Mouse (Mus musculus): ENCODE measurements around the gene Faxc. TPM values are rescaled to one million over a fixed set of nuclear protein-coding genes. Genes with fewer than 3 reads are reported as not detected.

Faxc gene
- polyA plus RNA-seq (2015; fragmentation: Nextera tagmentation; extraction: Ambion mirVana) = 16.8 and 18.2 TPM in 2 replicates

- ATAC-seq (ENCODE audit: low FRiP score, low read depth) = peak; percentile 89
- no peaks in the 10 kb centered on the region for H3K9me3 ChIP-seq
- under 1% methylated on average over 68 of the region's 83 CpGs for WGBS
These were observed at the start of gene Faxc for GRCm38 (mm10) chr4:21930971-21931771. Gene Faxc (plus strand): TSS chr4:21931329.

GRCm38 (mm10) chr4:21882806-21883205, 48.3 kb upstream of the Faxc start:
- Histone ChIP-seq H3K9me3 (no peaks in the 10 kb centered on the region), H3K9ac (no peak overlapping the region), H3K36me3 (no peaks in the 10 kb centered on the region), H3K4me3 (no peak overlapping the region), H3K4me1 (replicated peaks) (peaks cover 8% of the 10 kb centered on the region; the same call in 1 of the 2 replicates), H3K4me2 (no peak overlapping the region), H3K27me3 (no peaks in the 10 kb centered on the region), H3K27ac (replicated peaks) (no peak overlapping the region)
- WGBS = 95% methylated on average over 6 of the region's 6 CpGs
- no peak for ATAC-seq (ENCODE audit: low FRiP score, low read depth)

More at GRCm38 (mm10) chr4:21930971-21931771, at the start of gene Faxc:
- Histone ChIP-seq H3K27ac (replicated peaks) (peak within 1 kb of the TSS; percentile 97), H3K9ac (peak within 1 kb of the TSS; percentile 96), H3K27me3 (no peaks in the 10 kb centered on the region), H3K4me2 (peak within 1 kb of the TSS; percentile 59), H3K4me1 (replicated peaks) (peaks cover 39% of the 10 kb centered on the region), H3K36me3 (no peaks in the 10 kb centered on the region), H3K4me3 (peak within 1 kb of the TSS; percentile 80)

- Histone ChIP-seq H3K27ac (replicated peaks) (no peak overlapping the region), H3K9me3 (no peaks in the 10 kb centered on the region), H3K4me1 (replicated peaks) (no peaks in the 10 kb centered on the region), H3K9ac (no peak overlapping the region), H3K36me3 (no peaks in the 10 kb centered on the region), H3K4me3 (no peak overlapping the region), H3K27me3 (no peaks in the 10 kb centered on the region), H3K4me2 (no peak overlapping the region)
- no peak for ATAC-seq (ENCODE audit: low FRiP score, low read depth)
- 81% methylated on average over 8 of the region's 8 CpGs for WGBS
These were observed 45.3 kb upstream of the Faxc start for GRCm38 (mm10) chr4:21885831-21886230.

- H3K9ac ChIP-seq = peak overlapping the region; percentile 96
- H3K9me3 ChIP-seq = no peaks in the 10 kb centered on the region
- H3K4me3 ChIP-seq = peak overlapping the region; percentile 80
- peak overlapping the region; percentile 97 for H3K27ac ChIP-seq (replicated peaks)
- H3K4me2 ChIP-seq = peak overlapping the region; percentile 59
- no peaks in the 10 kb centered on the region for H3K27me3 ChIP-seq
- ATAC-seq (ENCODE audit: low FRiP score, low read depth) = peak; percentile 46
- H3K36me3 ChIP-seq = peaks cover 7% of the 10 kb centered on the region
- H3K4me1 ChIP-seq (replicated peaks) = peaks cover 39% of the 10 kb centered on the region
- WGBS = 6% methylated on average over 23 of the region's 23 CpGs
These were observed 872 bp downstream of the Faxc start for GRCm38 (mm10) chr4:21931772-21932630.

- no peak overlapping the region for H3K4me3 ChIP-seq
- no peaks in the 10 kb centered on the region for H3K9me3 ChIP-seq
- H3K4me2 ChIP-seq = no peak overlapping the region
- no peak for ATAC-seq (ENCODE audit: low FRiP score, low read depth)
- no peak overlapping the region for H3K9ac ChIP-seq
- WGBS = 97% methylated on average over 2 of the region's 2 CpGs
- peaks cover 33% of the 10 kb centered on the region for H3K4me1 ChIP-seq (replicated peaks)
- H3K27ac ChIP-seq (replicated peaks) = no peak overlapping the region
- no peaks in the 10 kb centered on the region for H3K27me3 ChIP-seq
- peaks cover 7% of the 10 kb centered on the region for H3K36me3 ChIP-seq
These were observed 4.2 kb downstream of the Faxc start for GRCm38 (mm10) chr4:21935378-21935777.

GRCm38 (mm10) chr4:21936424-21936823, 5.3 kb downstream of the Faxc start:
- Histone ChIP-seq H3K36me3 (peaks cover 7% of the 10 kb centered on the region), H3K9ac (no peak overlapping the region), H3K9me3 (no peaks in the 10 kb centered on the region), H3K4me2 (no peak overlapping the region), H3K4me3 (no peak overlapping the region), H3K27ac (replicated peaks) (no peak overlapping the region), H3K27me3 (no peaks in the 10 kb centered on the region), H3K4me1 (replicated peaks) (peaks cover 31% of the 10 kb centered on the region)
- 94% methylated on average over 9 of the region's 9 CpGs for WGBS
- no peak for ATAC-seq (ENCODE audit: low FRiP score, low read depth)

- H3K9me3 ChIP-seq = no peaks in the 10 kb centered on the region
- ATAC-seq (ENCODE audit: low FRiP score, low read depth) = no peak
- H3K4me1 ChIP-seq (replicated peaks) = peaks cover 24% of the 10 kb centered on the region
- 87% methylated on average over 8 of the region's 8 CpGs for WGBS
- no peak overlapping the region for H3K4me2 ChIP-seq
- peaks cover 7% of the 10 kb centered on the region for H3K36me3 ChIP-seq
- no peak overlapping the region for H3K9ac ChIP-seq
- no peaks in the 10 kb centered on the region for H3K27me3 ChIP-seq
- no peak overlapping the region for H3K27ac ChIP-seq (replicated peaks)
- H3K4me3 ChIP-seq = no peak overlapping the region
These were observed 6.8 kb downstream of the Faxc start for GRCm38 (mm10) chr4:21937890-21938289.

- no peak overlapping the region for H3K9ac ChIP-seq
- H3K4me1 ChIP-seq (replicated peaks) = no peaks in the 10 kb centered on the region
- no peak overlapping the region for H3K4me2 ChIP-seq
- no peak overlapping the region for H3K4me3 ChIP-seq
- H3K36me3 ChIP-seq = peaks cover 14% of the 10 kb centered on the region
- H3K27me3 ChIP-seq = no peaks in the 10 kb centered on the region
- WGBS = 93% methylated on average over 3 of the region's 3 CpGs
- H3K27ac ChIP-seq (replicated peaks) = no peak overlapping the region
- no peak for ATAC-seq (ENCODE audit: low FRiP score, low read depth)
- H3K9me3 ChIP-seq = no peaks in the 10 kb centered on the region
These were observed 13.5 kb downstream of the Faxc start for GRCm38 (mm10) chr4:21944672-21945071.

GRCm38 (mm10) chr4:21951444-21951843, 20.3 kb downstream of the Faxc start:
- Histone ChIP-seq H3K4me1 (replicated peaks) (no peaks in the 10 kb centered on the region), H3K9me3 (no peaks in the 10 kb centered on the region), H3K27me3 (no peaks in the 10 kb centered on the region), H3K36me3 (peaks cover 18% of the 10 kb centered on the region), H3K4me2 (no peak overlapping the region), H3K4me3 (no peak overlapping the region), H3K27ac (replicated peaks) (0 out of 2 replicates have a peak overlapping the region, but pooled peaks have one; percentile 48), H3K9ac (no peak overlapping the region)
- WGBS = 44% methylated on average over 6 of the region's 6 CpGs
- ATAC-seq (ENCODE audit: low FRiP score, low read depth) = no peak

- WGBS = 79% methylated on average over 2 of the region's 2 CpGs
- H3K36me3 ChIP-seq = peaks cover 20% of the 10 kb centered on the region
- H3K4me3 ChIP-seq = no peak overlapping the region
These were observed 21.1 kb downstream of the Faxc start for GRCm38 (mm10) chr4:21952255-21952654.

GRCm38 (mm10) chr4:21957570-21958321, 26.6 kb downstream of the Faxc start:
- ATAC-seq (ENCODE audit: low FRiP score, low read depth) = peak; percentile 52
- Histone ChIP-seq H3K9ac (no peak overlapping the region), H3K27me3 (no peaks in the 10 kb centered on the region), H3K9me3 (no peaks in the 10 kb centered on the region), H3K27ac (replicated peaks) (no peak overlapping the region), H3K4me1 (replicated peaks) (no peaks in the 10 kb centered on the region; the same call in 1 of the 2 replicates), H3K4me3 (no peak overlapping the region), H3K36me3 (peaks cover 29% of the 10 kb centered on the region), H3K4me2 (no peak overlapping the region)
- 62% methylated on average over 7 of the region's 7 CpGs for WGBS

More at GRCm38 (mm10) chr4:21952255-21952654, 21.1 kb downstream of the Faxc start:
- H3K4me2 ChIP-seq = no peak overlapping the region
- no peaks in the 10 kb centered on the region for H3K4me1 ChIP-seq (replicated peaks)
- H3K27ac ChIP-seq (replicated peaks) = no peak overlapping the region
- no peak for ATAC-seq (ENCODE audit: low FRiP score, low read depth)
- no peaks in the 10 kb centered on the region for H3K9me3 ChIP-seq
- no peaks in the 10 kb centered on the region for H3K27me3 ChIP-seq
- H3K9ac ChIP-seq = no peak overlapping the region

Measured in hindbrain, embryonic 15.5 days (tissue).